Mouse (Mus musculus) heart, adult 2 months (tissue): ENCODE data around the gene Atp8a1.

Experiments used
- CTCF ChIP-seq: fragments of 200-600 bp; IDR thresholded peaks from 2 replicates; pipeline ENCODE4 v1.8.1; 2022; ENCODE audit warnings: antibody characterized with exemption, mild to moderate bottlenecking, moderate library complexity
- EP300 ChIP-seq: fragments of 200-500 bp; IDR thresholded peaks from 2 replicates; pipeline ENCODE4 v1.6.1; 2011; ENCODE audit warnings: low read depth, low read length, control low read depth; ENCODE audit not compliant: insufficient read depth

GRCm38 (mm10) chr5:67654572-67654971, 192.7 kb downstream of the Atp8a1 start:
- TF ChIP-seq CTCF = no peak
- TF ChIP-seq EP300 = no peak
